Mouse (Mus musculus) layer of hippocampus, adult 2 months (tissue): ENCODE measurements around the gene Cct8. TPM values are rescaled to one million over a fixed set of nuclear protein-coding genes. Genes with fewer than 3 reads are reported as not detected.

Source experiments
- DNase-seq, 2 experiments: peaks; one replicate each; pipeline ENCODE4 v3.0.0; 2022; ENCODE audit warnings: low spot score in 2 of 2
- H3K27ac ChIP-seq: fragments of 200-600 bp; 2 replicates; pipeline ENCODE4 v1.8.1; 2022
- H3K4me3 ChIP-seq: fragments of 200-600 bp; 2 replicates; pipeline ENCODE4 v1.8.1; 2022; ENCODE audit warnings: mild to moderate bottlenecking
- CTCF ChIP-seq: fragments of 200-600 bp; conservative IDR thresholded peaks from 2 replicates; pipeline ENCODE4 v1.8.1; 2022; ENCODE audit warnings: antibody characterized with exemption, mild to moderate bottlenecking, moderate library complexity
- total RNA-seq, 2 experiments: library from RNA; stranded (reverse); gene quantifications; 2 replicates each; pipeline ENCODE4 v1.2.3; 2021

The Cct8 gene
- total RNA-seq, 2 experiments from 2014 or later: 167 to 173 TPM

GRCm38 (mm10) chr16:87440184-87440686, 55.4 kb downstream of the Cct8 start, which contains the start of gene Rwdd2b:
Gene Rwdd2b (minus strand): TSS chr16:87440573.
- peak within 1 kb of the TSS; percentile 99 for H3K27ac ChIP-seq
- peak; percentile 91 to 93 for DNase-seq
- no peak for TF ChIP-seq CTCF
- H3K4me3 ChIP-seq: peak within 1 kb of the TSS; percentile 68

DNA sequence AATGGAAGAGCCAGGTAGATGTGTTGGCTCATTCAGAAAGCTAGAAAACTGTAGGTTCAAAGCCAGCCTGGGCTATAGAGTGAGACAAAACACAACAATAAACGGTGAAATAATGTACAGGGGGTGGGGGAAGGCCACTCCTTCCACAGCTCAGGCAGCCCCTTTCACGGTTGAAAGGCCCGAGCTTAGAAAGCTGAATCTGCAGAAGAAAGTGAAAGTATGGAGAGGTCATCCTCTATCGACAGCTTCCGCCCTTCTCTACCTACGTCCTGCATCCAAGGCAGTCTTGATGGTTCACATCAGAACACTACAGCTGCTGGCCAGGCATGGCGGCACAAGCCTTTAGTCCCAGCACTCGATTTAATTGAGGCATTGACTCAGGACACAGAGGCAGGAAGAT, 57.0 kb downstream of the Cct8 start:
- no peak overlapping the region for H3K4me3 ChIP-seq
- TF ChIP-seq CTCF: no peak
- no peak for DNase-seq
- no peak overlapping the region for H3K27ac ChIP-seq

- Histone ChIP-seq H3K4me3 (no peak overlapping the region), H3K27ac (no peak overlapping the region)
- TF ChIP-seq CTCF: no peak
- DNase-seq: no peak
Observed at GRCm38 (mm10) chr16:87437096-87437495, 58.6 kb downstream of the Cct8 start.

DNA sequence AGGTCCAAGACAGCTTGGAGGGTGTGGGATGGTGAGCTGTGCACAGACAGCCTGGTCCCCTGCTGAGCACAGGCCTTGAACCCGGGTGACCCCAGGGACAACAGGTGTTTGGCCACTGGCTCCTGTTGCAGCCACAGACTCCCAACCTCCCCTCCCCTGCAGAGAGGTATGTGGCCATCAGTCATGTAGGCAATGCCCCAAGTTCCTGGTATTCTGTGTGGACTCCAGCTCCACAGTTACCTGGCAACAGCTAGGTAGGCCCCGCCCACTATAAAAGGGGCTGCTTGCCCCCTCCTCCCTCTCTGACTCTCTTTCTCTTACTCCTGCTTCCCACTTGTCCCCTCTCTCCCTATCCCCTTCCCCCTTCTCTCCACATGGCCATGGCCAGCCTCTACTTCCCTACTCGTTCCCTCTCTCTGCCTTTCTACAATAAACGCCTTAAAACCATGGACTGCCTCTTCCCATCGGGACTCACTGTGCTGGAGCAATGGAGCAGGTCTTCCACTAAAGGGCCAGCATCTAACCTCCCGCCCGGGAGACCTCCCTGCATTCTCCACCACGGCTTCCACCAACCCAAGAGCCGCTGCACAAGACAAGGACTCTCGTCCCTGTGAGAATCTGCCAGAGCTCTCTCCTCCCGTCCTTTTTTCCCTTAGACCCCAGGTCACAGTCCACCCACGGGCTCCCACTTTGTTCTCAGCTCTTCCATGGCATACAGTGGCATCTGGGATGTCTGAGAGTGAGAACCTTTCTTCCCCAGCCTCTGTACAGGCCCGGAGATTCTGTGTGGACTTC, 60.1 kb downstream of the Cct8 start:
- no peak for TF ChIP-seq CTCF
- no peak for DNase-seq
- Histone ChIP-seq H3K27ac (no peak overlapping the region), H3K4me3 (no peak overlapping the region)

- no peak overlapping the region for H3K27ac ChIP-seq
- no peak for DNase-seq
- no peak overlapping the region for H3K4me3 ChIP-seq
- TF ChIP-seq CTCF: no peak
Observed at GRCm38 (mm10) chr16:87434946-87435345, 60.7 kb downstream of the Cct8 start.

- no peak for DNase-seq
- H3K27ac ChIP-seq: no peak overlapping the region
- no peak overlapping the region for H3K4me3 ChIP-seq
- TF ChIP-seq CTCF: no peak
Observed at GRCm38 (mm10) chr16:87434266-87434665, 61.4 kb downstream of the Cct8 start.

Other genes with a start within 250 kb of the Cct8 start
- gene N6amt1, start 141.7 kb downstream of the Cct8 start, total RNA-seq: 10 to 100 TPM; 19.7 to 20.8 TPM
- 10 to 100 TPM; 45.3 to 45.7 TPM for gene Ltn1, start 63.3 kb downstream of the Cct8 start, total RNA-seq
- gene Rwdd2b, start 55.3 kb downstream of the Cct8 start, total RNA-seq: 10 to 100 TPM; 11.0 to 11.9 TPM
- gene Usp16, start 41.2 kb downstream of the Cct8 start, total RNA-seq: 10 to 100 TPM; 45.0 to 48.5 TPM
- gene Map3k7cl, start 57.5 kb upstream of the Cct8 start, total RNA-seq: under 1 TPM in 1 of 2 experiments, not detected in 1; 0.49 TPM
- gene Bach1, start 203.1 kb upstream of the Cct8 start, total RNA-seq: 10 to 100 TPM; 11.3 TPM